Comparison of ENCODE assay signal across 7 mouse cellular contexts in genomic region chr3:30246431-30247041, GRCm38 (mm10).
DNase-seq lines count a peak whose midpoint lies in the region; ATAC-seq and TF ChIP-seq lines count a peak whose summit lies in the region.

No protein-coding gene starts in this region.

- no peak for TF ChIP-seq EP300 in stomach, postnatal 0 days (optimal IDR thresholded peaks at IDR 0.05)

- no peak overlapping the region for H3K4me2 ChIP-seq in neural tube, embryonic 13.5 days
- H3K4me2 ChIP-seq in neural tube, embryonic 15.5 days: no peak overlapping the region
- peak overlapping the region; percentile 12; the same call in 1 of the 2 replicates for H3K4me2 ChIP-seq in heart, embryonic 13.5 days
- H3K4me2 ChIP-seq in stomach, postnatal 0 days (replicated peaks; ENCODE audit: low read depth): peak overlapping the region; percentile 19; the same call in 1 of the 2 replicates

- H3K9ac ChIP-seq in neural tube, embryonic 13.5 days: no peak overlapping the region
- no peak overlapping the region for H3K9ac ChIP-seq in neural tube, embryonic 15.5 days (replicated peaks)
- H3K9ac ChIP-seq in heart, embryonic 13.5 days: peak overlapping the region; percentile 33; the same call in 1 of the 2 replicates
- no peak overlapping the region for H3K9ac ChIP-seq in stomach, postnatal 0 days (ENCODE audit: low read length)

- H3K27me3 ChIP-seq in neural tube, embryonic 13.5 days: peaks cover 9% of the 10 kb centered on the region; the same call in 1 of the 2 replicates
- no peaks in the 10 kb centered on the region for H3K27me3 ChIP-seq in neural tube, embryonic 15.5 days (replicated peaks)
- H3K27me3 ChIP-seq in heart, embryonic 13.5 days (replicated peaks): no peaks in the 10 kb centered on the region
- H3K27me3 ChIP-seq in stomach, postnatal 0 days (ENCODE audit: control insufficient read depth, insufficient read depth, low read length): no peaks in the 10 kb centered on the region

- 80% methylated on average over 12 of the region's 12 CpGs for WGBS in neural tube, embryonic 13.5 days
- WGBS in neural tube, embryonic 15.5 days: 74% methylated on average over 12 of the region's 12 CpGs
- 60% methylated on average over 12 of the region's 12 CpGs for WGBS in heart, embryonic 13.5 days
- WGBS in stomach, postnatal 0 days: 61% methylated on average over 12 of the region's 12 CpGs

- DNase-seq in kidney, postnatal 25 days: peak; percentile 38 to 62
- DNase-seq in stomach, postnatal 0 days (ENCODE audit: low spot score): peak; percentile 69
- no peak for DNase-seq in spleen, postnatal 14 days (ENCODE audit: low spot score in 2 of 2)
- no peak for DNase-seq in right cerebral cortex, postnatal 25 days

- H3K4me3 ChIP-seq in neural tube, embryonic 13.5 days: no peak overlapping the region
- H3K4me3 ChIP-seq in neural tube, embryonic 15.5 days (replicated peaks): no peak overlapping the region
- no peak overlapping the region for H3K4me3 ChIP-seq in heart, embryonic 13.5 days
- no peak overlapping the region for H3K4me3 ChIP-seq in stomach, postnatal 0 days (ENCODE audit: low read depth, low read length)

- no peaks in the 10 kb centered on the region for H3K4me1 ChIP-seq in neural tube, embryonic 13.5 days (replicated peaks)
- H3K4me1 ChIP-seq in neural tube, embryonic 15.5 days: peaks cover 6% of the 10 kb centered on the region; the same call in 1 of the 2 replicates
- peaks cover 51% of the 10 kb centered on the region for H3K4me1 ChIP-seq in heart, embryonic 13.5 days
- H3K4me1 ChIP-seq in stomach, postnatal 0 days (replicated peaks; ENCODE audit: control insufficient read depth, insufficient read depth): peaks cover 4% of the 10 kb centered on the region; the same call in 1 of the 2 replicates

- TF ChIP-seq CTCF in stomach, postnatal 0 days (IDR thresholded peaks at IDR 0.05; ENCODE audit: low read depth): peak; percentile 49; the same call in 1 of the 2 replicates

- H3K36me3 ChIP-seq in neural tube, embryonic 13.5 days: no peaks in the 10 kb centered on the region
- no peaks in the 10 kb centered on the region for H3K36me3 ChIP-seq in neural tube, embryonic 15.5 days
- no peaks in the 10 kb centered on the region for H3K36me3 ChIP-seq in heart, embryonic 13.5 days
- H3K36me3 ChIP-seq in stomach, postnatal 0 days (ENCODE audit: control insufficient read depth, insufficient read depth, low read length): no peaks in the 10 kb centered on the region

- H3K9me3 ChIP-seq in neural tube, embryonic 13.5 days: no peaks in the 10 kb centered on the region
- no peaks in the 10 kb centered on the region for H3K9me3 ChIP-seq in neural tube, embryonic 15.5 days (replicated peaks)
- H3K9me3 ChIP-seq in heart, embryonic 13.5 days: no peaks in the 10 kb centered on the region
- no peaks in the 10 kb centered on the region for H3K9me3 ChIP-seq in stomach, postnatal 0 days (ENCODE audit: control insufficient read depth, low read length)

- H3K27ac ChIP-seq in neural tube, embryonic 13.5 days (replicated peaks): no peak overlapping the region
- H3K27ac ChIP-seq in neural tube, embryonic 15.5 days (replicated peaks): no peak overlapping the region
- peak overlapping the region; percentile 84 for H3K27ac ChIP-seq in heart, embryonic 13.5 days (replicated peaks)
- peak overlapping the region; percentile 56 for H3K27ac ChIP-seq in stomach, postnatal 0 days (replicated peaks)

- 0 out of 2 replicates have a peak, but pooled peaks have one; percentile 44 for ATAC-seq in neural tube, embryonic 13.5 days (ENCODE audit: low read depth)
- no peak for ATAC-seq in neural tube, embryonic 15.5 days (ENCODE audit: low FRiP score)
- no peak; the same call in 1 of the 2 replicates for ATAC-seq in heart, embryonic 13.5 days (ENCODE audit: extremely low read depth, insufficient number of reproducible peaks, low FRiP score, low TSS enrichment)
- peak; percentile 82 for ATAC-seq in stomach, postnatal 0 days (ENCODE audit: low FRiP score, low TSS enrichment)

Comparison
In these comparisons a context has a peak if more than half of its experiments do, and no peak if none do; other contexts are left out.
1. ATAC-seq: peak in neural tube, embryonic 13.5 days (single experiment) and stomach, postnatal 0 days (single experiment); none in neural tube, embryonic 15.5 days (single experiment) and heart, embryonic 13.5 days (single experiment).
2. H3K27ac ChIP-seq: peak in heart, embryonic 13.5 days (single experiment) and stomach, postnatal 0 days (single experiment); none in neural tube, embryonic 13.5 days (single experiment) and neural tube, embryonic 15.5 days (single experiment).
3. H3K4me2 ChIP-seq: peak in heart, embryonic 13.5 days (single experiment) and stomach, postnatal 0 days (single experiment); none in neural tube, embryonic 13.5 days (single experiment) and neural tube, embryonic 15.5 days (single experiment).
4. DNase-seq: peak in kidney, postnatal 25 days (2 of 2) and stomach, postnatal 0 days (single experiment); none in spleen, postnatal 14 days (0 of 2) and right cerebral cortex, postnatal 25 days (single experiment).